Mouse (Mus musculus) limb, embryonic 13.5 days (tissue): ENCODE results near the gene Plekhf1. TPM values are rescaled to one million over a fixed set of nuclear protein-coding genes. Genes with fewer than 3 reads are reported as not detected.
A peak's percentile ranks its signal among the peaks of the same experiment; 100 is the strongest.

Experiments
- ATAC-seq: fragments of 200-750 bp; cut with Nextera tagmentation; 2 replicates; pipeline ENCODE4 v1.8.0; 2017; ENCODE audit warnings: low read depth, moderate number of reproducible peaks, moderate TSS enrichment; ENCODE audit not compliant: low FRiP score
- H3K27ac ChIP-seq: fragments of 300-500 bp; sonication (generic); 2 replicates; pipeline ENCODE4 v1.5.1; 2015; ENCODE audit warnings: inconsistent platforms, mild to moderate bottlenecking, moderate library complexity
- H3K27me3 ChIP-seq: fragments of 300-500 bp; sonication (generic); 2 replicates; pipeline ENCODE4 v1.6.1; 2015; ENCODE audit warnings: mild to moderate bottlenecking, inconsistent platforms
- H3K36me3 ChIP-seq: fragments of 300-500 bp; sonication (generic); 2 replicates; pipeline ENCODE4 v1.6.1; 2015; ENCODE audit warnings: inconsistent platforms, mild to moderate bottlenecking, moderate library complexity
- H3K4me1 ChIP-seq: fragments of 300-500 bp; sonication (generic); 2 replicates; pipeline ENCODE4 v1.6.1; 2015; ENCODE audit warnings: inconsistent platforms
- H3K4me2 ChIP-seq: fragments of 300-500 bp; sonication (generic); replicated peaks from 2 replicates; pipeline ENCODE4 v1.6.1; 2015; ENCODE audit warnings: inconsistent platforms, mild to moderate bottlenecking, moderate library complexity
- H3K4me3 ChIP-seq: fragments of 300-500 bp; sonication (generic); 2 replicates; pipeline ENCODE4 v1.5.1; 2015; ENCODE audit warnings: moderate library complexity, mild to moderate bottlenecking, inconsistent platforms
- H3K9ac ChIP-seq: fragments of 300-500 bp; sonication (generic); 2 replicates; pipeline ENCODE4 v1.6.1; 2015; ENCODE audit warnings: mild to moderate bottlenecking, inconsistent platforms
- H3K9me3 ChIP-seq: fragments of 300-500 bp; sonication (generic); 2 replicates; pipeline ENCODE4 v1.6.1; 2016; ENCODE audit warnings: inconsistent platforms
- WGBS: fragments of 180-500 bp; shearing (Covaris S2); methylation state at CpG from one replicate; pipeline ENCODE4 v1.1.7; 2015; 5-methylcytosine and 5-hydroxymethylcytosine counted together
- polyA plus RNA-seq: library from polyadenylated mRNA; unstranded; fragments of >200 nt; fragmentation: Nextera tagmentation; extraction: Ambion mirVana; gene quantifications from 2 replicates; pipeline ENCODE4 v1.2.1, GENCODE M21; 2015

Plekhf1 gene
- polyA plus RNA-seq, 1 experiment from 2014 or later = 3.7 TPM

GRCm38 (mm10) chr7:38215281-38215680, 12.5 kb downstream of the Plekhf1 start:
- 62% methylated on average over 7 of the region's 7 CpGs for WGBS
- no peak for ATAC-seq
- Histone ChIP-seq H3K9me3 (no peaks in the 10 kb centered on the region), H3K9ac (no peak overlapping the region), H3K27ac (no peak overlapping the region), H3K27me3 (no peaks in the 10 kb centered on the region), H3K4me1 (no peaks in the 10 kb centered on the region), H3K36me3 (peaks cover 12% of the 10 kb centered on the region; the same call in 1 of the 2 replicates), H3K4me2 (no peak overlapping the region), H3K4me3 (no peak overlapping the region)

GRCm38 (mm10) chr7:38214473-38215214, 13.2 kb downstream of the Plekhf1 start:
- 67% methylated on average over 5 of the region's 5 CpGs for WGBS
- Histone ChIP-seq H3K27me3 (no peaks in the 10 kb centered on the region), H3K9ac (no peak overlapping the region), H3K9me3 (no peaks in the 10 kb centered on the region), H3K36me3 (peaks cover 6% of the 10 kb centered on the region; the same call in 1 of the 2 replicates), H3K4me3 (no peak overlapping the region), H3K4me1 (no peaks in the 10 kb centered on the region), H3K4me2 (no peak overlapping the region), H3K27ac (no peak overlapping the region)
- no peak for ATAC-seq

GRCm38 (mm10) chr7:38212651-38213062, 15.2 kb downstream of the Plekhf1 start:
- no peak for ATAC-seq
- H3K9ac ChIP-seq = no peak overlapping the region
- no peak overlapping the region for H3K27ac ChIP-seq
- no peaks in the 10 kb centered on the region for H3K9me3 ChIP-seq
- H3K4me3 ChIP-seq = no peak overlapping the region
- 17% methylated on average over 3 of the region's 3 CpGs for WGBS
- H3K27me3 ChIP-seq = no peaks in the 10 kb centered on the region
- H3K4me2 ChIP-seq = no peak overlapping the region
- no peaks in the 10 kb centered on the region for H3K36me3 ChIP-seq
- no peaks in the 10 kb centered on the region for H3K4me1 ChIP-seq

GRCm38 (mm10) chr7:38209478-38210152, 18.2 kb downstream of the Plekhf1 start:
- no peak overlapping the region for H3K27ac ChIP-seq
- H3K27me3 ChIP-seq = no peaks in the 10 kb centered on the region
- 66% methylated on average over 11 of the region's 11 CpGs for WGBS
- no peaks in the 10 kb centered on the region for H3K9me3 ChIP-seq
- H3K4me1 ChIP-seq = no peaks in the 10 kb centered on the region
- H3K4me2 ChIP-seq = no peak overlapping the region
- no peak for ATAC-seq
- H3K9ac ChIP-seq = no peak overlapping the region
- no peaks in the 10 kb centered on the region for H3K36me3 ChIP-seq
- no peak overlapping the region for H3K4me3 ChIP-seq

- Histone ChIP-seq H3K9me3 (0 out of 2 replicates have a peak, but pooled peaks cover 4% of the 10 kb centered on the region), H3K4me3 (no peak overlapping the region), H3K27ac (no peak overlapping the region), H3K36me3 (no peaks in the 10 kb centered on the region), H3K4me2 (no peak overlapping the region), H3K9ac (no peak overlapping the region), H3K27me3 (no peaks in the 10 kb centered on the region), H3K4me1 (no peaks in the 10 kb centered on the region)
- ATAC-seq = no peak
- 75% methylated on average over 3 of the region's 3 CpGs for WGBS
These were observed 18.8 kb downstream of the Plekhf1 start for GRCm38 (mm10) chr7:38208969-38209368.

- WGBS = 79% methylated on average over 3 of the region's 3 CpGs
These were observed 21.3 kb downstream of the Plekhf1 start for GRCm38 (mm10) chr7:38206564-38206963.

GRCm38 (mm10) chr7:38205801-38206200, 22.0 kb downstream of the Plekhf1 start:
- Histone ChIP-seq H3K9ac (no peak overlapping the region), H3K4me1 (peaks cover under 1% of the 10 kb centered on the region; the same call in 1 of the 2 replicates), H3K4me2 (no peak overlapping the region), H3K36me3 (no peaks in the 10 kb centered on the region), H3K9me3 (0 out of 2 replicates have a peak, but pooled peaks cover 4% of the 10 kb centered on the region), H3K27me3 (no peaks in the 10 kb centered on the region), H3K4me3 (no peak overlapping the region), H3K27ac (no peak overlapping the region)
- no peak for ATAC-seq
- WGBS = 56% methylated on average over 2 of the region's 2 CpGs

More at GRCm38 (mm10) chr7:38206564-38206963, 21.3 kb downstream of the Plekhf1 start:
- H3K9ac ChIP-seq = no peak overlapping the region
- no peak overlapping the region for H3K4me3 ChIP-seq
- H3K36me3 ChIP-seq = no peaks in the 10 kb centered on the region
- no peak overlapping the region for H3K27ac ChIP-seq
- H3K4me2 ChIP-seq = no peak overlapping the region
- H3K27me3 ChIP-seq = no peaks in the 10 kb centered on the region
- 0 out of 2 replicates have a peak, but pooled peaks cover 4% of the 10 kb centered on the region for H3K9me3 ChIP-seq
- ATAC-seq = no peak
- no peaks in the 10 kb centered on the region for H3K4me1 ChIP-seq

GRCm38 (mm10) chr7:38204314-38204713, 23.5 kb downstream of the Plekhf1 start:
- peaks cover 5% of the 10 kb centered on the region; the same call in 1 of the 2 replicates for H3K4me1 ChIP-seq
- no peak overlapping the region for H3K4me3 ChIP-seq
- H3K4me2 ChIP-seq = no peak overlapping the region
- H3K9ac ChIP-seq = no peak overlapping the region
- no peak overlapping the region for H3K27ac ChIP-seq
- 0 out of 2 replicates have a peak, but pooled peaks cover 4% of the 10 kb centered on the region for H3K9me3 ChIP-seq
- H3K27me3 ChIP-seq = no peaks in the 10 kb centered on the region
- H3K36me3 ChIP-seq = no peaks in the 10 kb centered on the region
- 88% methylated on average over 6 of the region's 6 CpGs for WGBS
- ATAC-seq = no peak

- WGBS = 19% methylated on average over 3 of the region's 3 CpGs
- H3K4me3 ChIP-seq = peak overlapping the region; percentile 30; the same call in 1 of the 2 replicates
- peaks cover 5% of the 10 kb centered on the region; the same call in 1 of the 2 replicates for H3K4me1 ChIP-seq
- no peaks in the 10 kb centered on the region for H3K27me3 ChIP-seq
- H3K9ac ChIP-seq = no peak overlapping the region
- 0 out of 2 replicates have a peak, but pooled peaks cover 4% of the 10 kb centered on the region for H3K9me3 ChIP-seq
- H3K4me2 ChIP-seq = peak overlapping the region; percentile 65
- peaks cover 3% of the 10 kb centered on the region for H3K36me3 ChIP-seq
- no peak for ATAC-seq
- H3K27ac ChIP-seq = no peak overlapping the region
These were observed 26.5 kb downstream of the Plekhf1 start for GRCm38 (mm10) chr7:38201290-38201658.

- no peak overlapping the region for H3K9ac ChIP-seq
- peaks cover 5% of the 10 kb centered on the region; the same call in 1 of the 2 replicates for H3K4me1 ChIP-seq
- 0 out of 2 replicates have a peak, but pooled peaks cover 4% of the 10 kb centered on the region for H3K9me3 ChIP-seq
- no peaks in the 10 kb centered on the region for H3K27me3 ChIP-seq
- WGBS = 2% methylated on average over 28 of the region's 28 CpGs
- H3K27ac ChIP-seq = no peak overlapping the region
- H3K4me2 ChIP-seq = peak overlapping the region; percentile 65
- peak overlapping the region; percentile 30 for H3K4me3 ChIP-seq
- ATAC-seq = peak; percentile 86
- H3K36me3 ChIP-seq = peaks cover 8% of the 10 kb centered on the region
These were observed 27.1 kb downstream of the Plekhf1 start for GRCm38 (mm10) chr7:38200606-38201289.

- peaks cover 9% of the 10 kb centered on the region for H3K36me3 ChIP-seq
- peak overlapping the region; percentile 65 for H3K4me2 ChIP-seq
- H3K27me3 ChIP-seq = no peaks in the 10 kb centered on the region
- 64% methylated on average over 8 of the region's 8 CpGs for whole genome bisulfite sequencing
- peak overlapping the region; percentile 30; the same call in 1 of the 2 replicates for H3K4me3 ChIP-seq
- 0 out of 2 replicates have a peak, but pooled peaks cover 4% of the 10 kb centered on the region for H3K9me3 ChIP-seq
- no peak for ATAC-seq
- H3K27ac ChIP-seq = no peak overlapping the region
- H3K9ac ChIP-seq = no peak overlapping the region
- peaks cover 5% of the 10 kb centered on the region; the same call in 1 of the 2 replicates for H3K4me1 ChIP-seq
These were observed 27.8 kb downstream of the Plekhf1 start for GRCm38 (mm10) chr7:38199907-38200605.
